Mouse (Mus musculus): ENCODE measurements around the gene Il1r2.

DNA sequence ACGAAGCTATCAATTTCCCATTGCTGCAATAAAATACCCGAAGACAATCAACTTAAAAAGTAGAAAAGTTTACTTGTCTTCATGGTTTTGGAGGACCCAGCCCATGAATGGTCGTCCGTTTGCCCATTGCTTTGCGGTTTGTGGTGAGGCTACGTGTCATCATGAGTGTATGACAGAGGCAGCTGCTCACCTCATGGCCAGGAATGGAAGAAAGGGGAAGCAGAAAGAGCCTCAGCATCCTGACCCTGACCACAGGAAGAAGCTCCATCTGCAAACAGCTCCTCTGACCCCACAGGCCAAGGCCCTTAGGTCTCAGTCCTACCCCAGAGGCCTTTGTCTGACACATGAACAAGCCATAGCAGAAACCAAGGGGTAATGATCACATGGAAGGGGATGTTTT lies 22.7 kb upstream of the Il1r2 start:
- TF ChIP-seq CTCF (conservative IDR thresholded peaks at IDR 0.05; ENCODE audit: low read length) = no peak
- no peak for TF ChIP-seq POU5F1 (IDR thresholded peaks at IDR 0.05; ENCODE audit: borderline replicate concordance, low read length)
- TF ChIP-seq NANOG (IDR thresholded peaks at IDR 0.05; ENCODE audit: borderline replicate concordance, low read length) = no peak

Data from E14TG2a.4 (cell line).